Mouse (Mus musculus) cerebellum, adult 2 months (tissue): ENCODE results near the gene Siva1. TPM values are rescaled to one million over a fixed set of nuclear protein-coding genes. Genes with fewer than 3 reads are reported as not detected.
A peak's percentile ranks its signal among the peaks of the same experiment; 100 is the strongest.

Experiments
- DNase-seq, 2 experiments: peaks; one replicate each; pipeline ENCODE4 v3.0.0; 2021
- H3K27ac ChIP-seq: fragments of 200-500 bp; 2 replicates; pipeline ENCODE4 v1.5.1; 2012; ENCODE audit warnings: low read length, control low read depth, inconsistent platforms; ENCODE audit not compliant: insufficient read depth
- H3K27me3 ChIP-seq: fragments of 200-500 bp; 2 replicates; pipeline ENCODE4 v1.6.1; 2012; ENCODE audit warnings: inconsistent platforms, mild to moderate bottlenecking, low read length, moderate library complexity; ENCODE audit not compliant: control insufficient read depth, insufficient read depth
- H3K4me1 ChIP-seq: fragments of 200-500 bp; 2 replicates; pipeline ENCODE4 v1.6.1; 2011; ENCODE audit warnings: low read length; ENCODE audit not compliant: control insufficient read depth, insufficient read depth
- H3K4me3 ChIP-seq: fragments of 200-500 bp; replicated peaks from 2 replicates; pipeline ENCODE3; 2011; ENCODE audit warnings: mild to moderate bottlenecking, low read depth, low read length, control low read depth; ENCODE audit not compliant: insufficient read depth
- CTCF ChIP-seq: fragments of 200-500 bp; IDR thresholded peaks from 2 replicates; pipeline ENCODE4 v1.5.1; 2011; ENCODE audit warnings: low read depth, mild to moderate bottlenecking, control low read depth, low read length, moderate library complexity, borderline replicate concordance; ENCODE audit not compliant: insufficient read depth
- POLR2A ChIP-seq: fragments of 200-500 bp; IDR thresholded peaks from 2 replicates; pipeline ENCODE4 v1.6.1; 2011; ENCODE audit warnings: low read length, control low read depth, borderline replicate concordance; ENCODE audit not compliant: insufficient read depth
- WGBS: fragments of 180-500 bp; shearing (Covaris S2); methylation state at CpG from one replicate; pipeline ENCODE4 v1.1.7; 2018; 5-methylcytosine and 5-hydroxymethylcytosine counted together
- polyA plus RNA-seq: library from polyadenylated mRNA; depleted of rRNA; stranded (reverse); fragments of >200 nt; gene quantifications from 2 replicates; pipeline ENCODE4 v1.2.3, GENCODE M21; 2012

The Siva1 gene
- polyA plus RNA-seq, 1 experiment: 34.6 TPM

DNA sequence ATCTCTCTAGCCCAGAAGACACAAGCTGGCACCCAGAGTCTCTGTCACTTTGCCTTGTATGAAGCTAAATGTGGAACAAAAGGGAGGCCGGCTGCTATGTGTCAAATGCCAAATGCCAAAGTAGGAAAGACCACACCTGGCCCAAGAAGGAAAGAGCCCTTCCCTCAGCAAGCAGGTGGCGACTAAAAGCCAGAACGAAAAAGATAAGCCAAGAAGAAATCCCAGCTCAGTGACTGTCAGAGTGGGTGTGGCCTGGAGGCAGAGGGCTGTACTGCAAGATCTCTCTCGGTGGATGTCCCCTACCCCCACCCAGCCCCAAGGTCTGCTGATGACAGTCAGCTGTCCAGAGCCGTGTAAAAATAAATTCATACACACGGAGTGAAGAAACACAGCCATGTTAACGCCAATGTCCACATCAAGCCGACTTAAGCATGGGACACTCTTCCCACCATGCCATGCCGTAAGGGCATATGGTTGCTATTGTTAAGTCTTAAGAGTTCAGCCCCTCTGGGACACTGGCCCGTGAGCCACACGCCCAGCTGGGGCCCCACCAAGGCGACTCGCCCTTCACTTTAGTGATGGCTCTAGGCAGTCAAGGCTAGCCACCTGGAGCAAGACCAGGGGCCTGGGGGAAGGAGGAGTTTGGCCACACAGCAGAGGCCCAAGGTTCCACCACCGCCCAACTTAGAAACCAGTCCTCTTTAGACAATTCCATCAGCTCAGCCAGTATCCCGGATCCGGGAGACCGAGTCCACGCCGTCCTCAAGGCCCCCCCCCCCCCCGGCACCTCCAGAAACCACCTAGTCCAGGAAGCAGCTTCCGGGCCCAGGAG is 28.5 kb downstream of the Siva1 start:
- Histone ChIP-seq H3K27ac (0 out of 2 replicates have a peak overlapping the region, but pooled peaks have one; percentile 26), H3K4me1 (peaks cover 22% of the 10 kb centered on the region), H3K27me3 (no peaks in the 10 kb centered on the region), H3K4me3 (peak overlapping the region; percentile 73)
- 3% methylated on average over 21 of the region's 21 CpGs for WGBS
- DNase-seq: no peak
- TF ChIP-seq POLR2A (no peak), CTCF (no peak)

DNA sequence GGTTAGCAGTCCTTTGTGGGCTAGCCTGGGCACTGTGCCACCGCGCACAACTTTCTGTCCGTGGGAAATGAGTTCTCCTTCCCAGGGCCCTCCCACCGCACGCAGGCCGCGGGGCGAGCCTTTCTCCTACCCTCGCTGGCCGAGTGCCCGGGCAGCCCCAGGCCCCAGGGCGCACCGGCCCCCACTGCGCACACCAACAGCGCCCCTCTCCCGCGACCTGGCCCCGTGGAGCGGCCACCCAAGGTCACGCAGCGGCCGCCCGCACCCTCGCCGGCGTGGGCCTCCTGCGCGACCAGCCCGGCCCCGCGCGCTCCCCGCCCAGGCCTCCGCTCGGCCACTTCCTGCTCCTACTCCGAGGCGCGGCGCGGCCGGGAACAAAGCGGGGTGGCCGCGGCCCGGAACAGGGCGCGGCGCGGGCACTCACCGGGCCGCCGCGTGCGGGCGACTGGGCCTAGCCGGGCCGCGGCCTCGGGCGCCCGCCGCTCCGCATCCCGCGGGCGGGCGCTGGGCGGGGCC is 29.2 kb downstream of the Siva1 start:
- WGBS: under 1% methylated on average over 67 of the region's 68 CpGs
- Histone ChIP-seq H3K4me1 (peaks cover 20% of the 10 kb centered on the region), H3K27ac (peak overlapping the region; percentile 26; the same call in 1 of the 2 replicates), H3K4me3 (peak overlapping the region; percentile 73), H3K27me3 (no peaks in the 10 kb centered on the region; the same call in 1 of the 2 replicates)
- DNase-seq: peak; percentile 58 to 64
- TF ChIP-seq CTCF (no peak), POLR2A (no peak)

DNA sequence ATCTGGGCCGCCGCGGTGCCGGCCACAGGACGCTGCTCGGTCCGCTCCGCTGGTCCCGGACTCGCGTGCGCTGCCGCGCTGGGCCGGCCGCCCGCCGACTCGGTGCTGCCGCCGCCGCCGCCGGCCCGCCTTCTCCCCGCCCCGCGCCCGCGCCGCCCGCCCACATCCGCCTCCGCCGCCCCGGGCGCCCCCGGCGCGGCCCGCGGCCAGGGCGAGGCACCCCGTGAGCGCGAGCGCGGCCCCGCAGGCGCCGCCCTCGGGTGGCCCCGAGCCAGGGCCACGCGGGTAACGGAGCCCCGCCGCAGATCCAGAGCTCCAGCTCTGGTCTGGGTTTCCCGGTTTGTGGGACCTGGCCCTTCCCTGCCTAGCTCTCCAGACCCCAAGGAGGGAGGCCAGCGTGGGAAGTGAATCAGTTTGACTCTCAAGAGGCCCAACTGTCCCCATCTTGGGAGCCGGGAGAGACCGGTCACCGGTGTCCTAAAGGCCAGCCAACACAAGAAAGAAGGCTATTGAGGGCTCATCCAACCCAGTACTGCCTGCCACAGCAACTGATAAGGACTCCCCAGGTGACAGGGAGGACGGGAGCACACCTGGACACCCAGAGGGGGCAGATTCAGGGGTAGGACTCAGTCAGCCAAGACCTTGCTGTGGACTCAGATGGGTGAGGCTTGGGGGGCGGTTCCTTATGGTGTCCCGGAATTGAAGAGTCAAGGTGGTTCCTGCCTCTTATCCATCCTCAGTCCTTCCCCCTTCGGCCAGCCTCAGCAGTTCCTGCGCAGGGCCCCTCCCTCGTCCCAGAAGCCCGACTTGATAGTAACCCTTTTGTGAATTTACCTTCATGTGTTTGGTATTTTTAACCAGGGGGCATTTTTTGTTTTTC is 29.9 kb downstream of the Siva1 start, which contains the start of gene Akt1:
Gene Akt1 (minus strand): TSS at position 753 of the 880 bp plus-strand sequence.
- H3K27me3 ChIP-seq: peaks cover 1% of the 10 kb centered on the region; the same call in 1 of the 2 replicates
- TF ChIP-seq POLR2A (peak; percentile 19; the same call in 1 of the 2 replicates), CTCF (no peak)
- peak within 1 kb of the TSS; percentile 73 for H3K4me3 ChIP-seq
- peak within 1 kb of the TSS; percentile 72 for H3K27ac ChIP-seq
- 3% methylated on average over 46 of the region's 70 CpGs for WGBS
- peaks cover 20% of the 10 kb centered on the region for H3K4me1 ChIP-seq
- peak; percentile 65 to 78 for DNase-seq

DNA sequence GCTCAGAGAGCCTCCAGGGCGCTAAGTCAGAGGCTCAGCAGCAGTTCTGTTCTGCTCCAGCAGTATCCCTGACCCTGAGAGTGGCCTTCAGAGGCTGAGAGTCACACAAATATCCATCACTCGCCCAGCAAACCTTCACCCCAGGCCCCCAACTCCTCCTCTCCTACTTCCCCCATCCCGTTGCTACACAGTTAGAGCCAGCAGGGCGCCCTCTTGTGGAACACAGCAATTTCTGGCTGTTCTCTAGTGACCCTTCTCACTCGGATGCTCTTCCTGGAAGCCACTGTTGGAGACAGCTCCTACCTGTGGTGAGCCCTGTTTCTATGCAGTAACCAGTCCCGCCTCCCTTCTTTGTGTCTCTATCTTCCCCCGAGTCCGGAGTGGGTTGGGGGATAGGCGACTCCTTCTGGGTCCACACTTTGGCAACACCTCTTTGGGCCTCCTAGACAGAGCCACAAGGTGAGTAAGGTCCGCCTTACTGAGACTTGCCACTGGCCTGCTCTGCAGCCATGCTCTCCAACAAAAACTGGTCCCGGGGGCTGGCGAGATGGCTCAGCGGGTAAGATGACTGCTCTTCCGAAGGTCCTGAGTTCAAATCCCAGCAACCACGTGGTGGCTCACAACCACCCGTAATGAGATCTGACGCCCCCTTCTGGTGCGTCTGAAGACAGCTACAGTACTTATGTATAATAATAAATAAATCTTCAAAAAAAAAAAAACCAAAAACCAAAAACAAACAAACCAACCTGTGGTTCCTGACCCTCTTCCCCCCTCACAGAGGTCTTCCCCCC is 31.0 kb downstream of the Siva1 start:
- Histone ChIP-seq H3K27ac (no peak overlapping the region), H3K27me3 (peaks cover 1% of the 10 kb centered on the region; the same call in 1 of the 2 replicates), H3K4me3 (peak overlapping the region; percentile 2), H3K4me1 (peaks cover 20% of the 10 kb centered on the region)
- peak; percentile 80 to 85 for DNase-seq
- 17% methylated on average over 18 of the region's 18 CpGs for WGBS
- TF ChIP-seq CTCF (peak; percentile 79), POLR2A (no peak)

DNA sequence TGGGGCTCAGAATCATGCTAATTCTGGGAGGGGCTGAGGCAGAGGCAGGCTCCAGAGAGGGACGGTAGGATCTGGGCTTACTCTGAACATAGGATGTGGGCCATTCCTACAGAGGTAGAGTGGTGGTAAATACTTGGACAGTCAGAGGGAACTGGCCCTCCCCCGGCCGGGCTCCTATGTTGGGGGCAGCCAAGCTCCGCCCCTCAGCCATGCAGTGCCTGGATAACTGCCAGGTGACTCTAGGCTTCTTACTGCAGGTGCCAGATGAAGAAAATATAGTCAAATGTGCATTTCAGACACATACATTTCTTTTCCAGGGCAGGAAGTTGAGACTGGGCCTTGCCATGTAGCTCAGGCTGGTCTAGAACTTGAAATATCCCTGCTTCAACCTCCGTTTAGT is 32.6 kb downstream of the Siva1 start:
- Histone ChIP-seq H3K27me3 (peaks cover 1% of the 10 kb centered on the region; the same call in 1 of the 2 replicates), H3K27ac (no peak overlapping the region), H3K4me3 (no peak overlapping the region), H3K4me1 (peaks cover 18% of the 10 kb centered on the region)
- DNase-seq: no peak
- TF ChIP-seq CTCF (no peak), POLR2A (no peak)
- 47% methylated on average over 5 of the region's 5 CpGs for WGBS

DNA sequence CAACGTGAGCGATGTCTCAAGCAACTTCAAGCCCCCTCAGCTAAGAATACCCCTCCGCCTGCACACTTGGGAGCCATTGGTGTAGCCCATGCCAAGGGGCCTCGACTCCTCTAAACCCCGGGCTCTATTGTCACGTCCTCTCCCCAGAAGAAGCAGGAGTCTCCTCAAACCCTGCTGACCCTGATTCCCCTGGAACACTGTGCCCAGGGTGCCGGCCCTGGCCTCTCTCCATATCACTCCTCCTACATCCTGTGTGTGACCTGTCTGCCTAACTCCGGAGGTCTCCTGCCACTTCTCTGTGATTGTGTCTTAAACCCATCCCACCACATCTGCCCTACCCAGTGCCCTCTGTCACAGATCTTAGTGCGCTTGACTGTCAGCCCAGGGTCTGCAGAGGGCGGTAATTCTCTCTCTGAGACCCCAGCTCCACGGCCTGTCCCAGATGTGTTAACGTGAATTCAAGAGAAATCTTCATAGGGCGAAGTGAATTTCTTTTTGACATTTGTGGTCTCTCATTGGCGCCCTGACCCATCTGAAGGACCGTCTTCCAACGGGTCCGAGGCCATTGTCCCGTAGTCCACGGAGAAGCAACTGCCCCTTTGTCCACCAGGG is 33.6 kb downstream of the Siva1 start:
- H3K27me3 ChIP-seq: peaks cover 1% of the 10 kb centered on the region; the same call in 1 of the 2 replicates
- peaks cover 11% of the 10 kb centered on the region for H3K4me1 ChIP-seq
- WGBS: 41% methylated on average over 19 of the region's 19 CpGs
- H3K4me3 ChIP-seq: no peak overlapping the region
- H3K27ac ChIP-seq: no peak overlapping the region
- TF ChIP-seq CTCF: no peak
- TF ChIP-seq POLR2A: no peak
- DNase-seq: no peak

DNA sequence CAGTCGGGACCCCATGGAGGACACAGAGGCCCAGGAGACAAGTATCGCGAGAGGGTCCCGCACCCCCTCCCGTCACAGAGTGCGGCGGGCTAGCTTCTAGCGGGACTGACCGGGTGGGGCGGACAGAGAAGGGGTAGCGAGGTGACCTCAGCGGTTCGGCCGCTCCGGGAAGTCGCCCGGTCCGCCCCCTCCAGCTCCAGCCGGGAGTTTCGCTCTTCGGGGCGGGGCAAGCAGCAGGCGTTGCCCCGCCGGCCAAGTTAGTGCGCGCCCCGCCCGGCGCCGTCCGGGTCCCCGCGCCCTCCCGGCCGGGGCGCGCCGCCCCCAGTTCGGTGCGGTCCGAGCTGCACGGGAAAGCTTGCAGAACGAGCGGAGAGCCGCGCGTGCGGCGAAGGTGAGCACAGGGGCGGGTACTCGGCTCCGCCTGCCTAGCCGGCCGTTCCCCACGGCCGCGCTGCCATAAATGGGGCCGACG is 34.1 kb downstream of the Siva1 start, which contains the start of gene Zbtb42:
Gene Zbtb42 (plus strand): TSS at position 274 of the 472 bp plus-strand sequence.
- 2% methylated on average over 50 of the region's 60 CpGs for WGBS

More for the DNA sequence above, 34.1 kb downstream of the Siva1 start, which contains the start of gene Zbtb42:
- Histone ChIP-seq H3K4me1 (peaks cover 14% of the 10 kb centered on the region), H3K27me3 (peaks cover 1% of the 10 kb centered on the region; the same call in 1 of the 2 replicates), H3K27ac (no peak within 1 kb of the TSS), H3K4me3 (peak within 1 kb of the TSS; percentile 31)
- DNase-seq: no peak
- TF ChIP-seq CTCF: no peak
- TF ChIP-seq POLR2A: no peak
